Mouse (Mus musculus) bone marrow, adult 2 months (tissue): ENCODE results near the gene Slc38a4.

Experiments
- CTCF ChIP-seq: fragments of 200-500 bp; IDR thresholded peaks from 2 replicates; pipeline ENCODE4 v1.5.1; 2011; ENCODE audit warnings: low read length, control low read depth; ENCODE audit not compliant: control insufficient read depth, insufficient read depth
- POLR2A ChIP-seq: fragments of 200-500 bp; IDR thresholded peaks from 2 replicates; pipeline ENCODE4 v1.6.1; 2011; ENCODE audit warnings: low read depth, mild to moderate bottlenecking, control low read depth, low read length, borderline replicate concordance; ENCODE audit not compliant: control insufficient read depth

- TF ChIP-seq POLR2A (no peak), CTCF (no peak)
These were observed 53.0 kb downstream of the Slc38a4 start for GRCm38 (mm10) chr15:97002752-97003151.
